Mouse (Mus musculus): ENCODE results near the gene Dnah8. TPM values are rescaled to one million over a fixed set of nuclear protein-coding genes. Genes with fewer than 3 reads are reported as not detected.

Dnah8 gene
- polyA plus RNA-seq, 1 experiment from 2014 or later = 1.3 TPM

- Histone ChIP-seq H3K27me3 (no peaks in the 10 kb centered on the region), H3K27ac (replicated peaks) (no peak overlapping the region), H3K36me3 (no peaks in the 10 kb centered on the region), H3K9me3 (no peaks in the 10 kb centered on the region), H3K9ac (no peak overlapping the region), H3K4me3 (no peak overlapping the region), H3K4me2 (no peak overlapping the region), H3K4me1 (replicated peaks) (0 out of 2 replicates have a peak, but pooled peaks cover 4% of the 10 kb centered on the region)
- WGBS = 65% methylated on average over 15 of the region's 15 CpGs
- no peak for ATAC-seq (ENCODE audit: low FRiP score, low read depth)
Observed at GRCm38 (mm10) chr17:30874276-30874675, 250.1 kb downstream of the Dnah8 start.

GRCm38 (mm10) chr17:30877456-30877855 lies 253.3 kb downstream of the Dnah8 start:
- H3K4me3 ChIP-seq = no peak overlapping the region
- ATAC-seq (ENCODE audit: low FRiP score, low read depth) = no peak
- no peak overlapping the region for H3K9ac ChIP-seq
- H3K27ac ChIP-seq (replicated peaks) = no peak overlapping the region
- no peak overlapping the region for H3K4me2 ChIP-seq
- H3K36me3 ChIP-seq = no peaks in the 10 kb centered on the region
- H3K4me1 ChIP-seq (replicated peaks) = peaks cover 8% of the 10 kb centered on the region; the same call in 1 of the 2 replicates
- H3K27me3 ChIP-seq = no peaks in the 10 kb centered on the region
- no peaks in the 10 kb centered on the region for H3K9me3 ChIP-seq
- 82% methylated on average over 7 of the region's 7 CpGs for WGBS

GRCm38 (mm10) chr17:30878626-30879025 lies 254.5 kb downstream of the Dnah8 start:
- Histone ChIP-seq H3K4me1 (replicated peaks) (peaks cover 14% of the 10 kb centered on the region; the same call in 1 of the 2 replicates), H3K9me3 (no peaks in the 10 kb centered on the region), H3K27me3 (no peaks in the 10 kb centered on the region), H3K4me3 (no peak overlapping the region), H3K4me2 (no peak overlapping the region), H3K36me3 (no peaks in the 10 kb centered on the region), H3K27ac (replicated peaks) (no peak overlapping the region), H3K9ac (no peak overlapping the region)
- ATAC-seq (ENCODE audit: low FRiP score, low read depth) = no peak
- 23% methylated on average over 6 of the region's 6 CpGs for WGBS

- Histone ChIP-seq H3K4me2 (no peak overlapping the region), H3K36me3 (no peaks in the 10 kb centered on the region), H3K9ac (no peak overlapping the region), H3K9me3 (no peaks in the 10 kb centered on the region), H3K4me1 (replicated peaks) (peaks cover 14% of the 10 kb centered on the region; the same call in 1 of the 2 replicates), H3K27ac (replicated peaks) (no peak overlapping the region), H3K27me3 (no peaks in the 10 kb centered on the region), H3K4me3 (no peak overlapping the region)
- WGBS = 82% methylated on average over 3 of the region's 3 CpGs
- ATAC-seq (ENCODE audit: low FRiP score, low read depth) = no peak
Observed at GRCm38 (mm10) chr17:30880391-30880790, 256.2 kb downstream of the Dnah8 start.

GRCm38 (mm10) chr17:30881001-30881400 lies 256.8 kb downstream of the Dnah8 start:
- Histone ChIP-seq H3K27me3 (no peaks in the 10 kb centered on the region), H3K9ac (no peak overlapping the region), H3K4me2 (no peak overlapping the region), H3K4me3 (no peak overlapping the region), H3K36me3 (no peaks in the 10 kb centered on the region), H3K27ac (replicated peaks) (no peak overlapping the region), H3K9me3 (no peaks in the 10 kb centered on the region), H3K4me1 (replicated peaks) (peaks cover 14% of the 10 kb centered on the region; the same call in 1 of the 2 replicates)
- no peak for ATAC-seq (ENCODE audit: low FRiP score, low read depth)
- 55% methylated on average over 2 of the region's 2 CpGs for WGBS

- peak overlapping the region; percentile 27 for H3K4me2 ChIP-seq
- ATAC-seq (ENCODE audit: low FRiP score, low read depth) = no peak
- under 1% methylated on average over 6 of the region's 6 CpGs for WGBS
Observed at GRCm38 (mm10) chr17:30882206-30882605, 258.1 kb downstream of the Dnah8 start.

GRCm38 (mm10) chr17:30883534-30883933 lies 259.4 kb downstream of the Dnah8 start:
- no peak for ATAC-seq (ENCODE audit: low FRiP score, low read depth)
- no peak overlapping the region for H3K27ac ChIP-seq (replicated peaks)

More at GRCm38 (mm10) chr17:30882206-30882605, 258.1 kb downstream of the Dnah8 start:
- Histone ChIP-seq H3K36me3 (no peaks in the 10 kb centered on the region), H3K9ac (no peak overlapping the region), H3K27ac (replicated peaks) (no peak overlapping the region; the same call in 1 of the 2 replicates), H3K4me3 (no peak overlapping the region), H3K4me1 (replicated peaks) (peaks cover 14% of the 10 kb centered on the region; the same call in 1 of the 2 replicates), H3K27me3 (no peaks in the 10 kb centered on the region), H3K9me3 (no peaks in the 10 kb centered on the region)

GRCm38 (mm10) chr17:30892086-30892485 lies 267.9 kb downstream of the Dnah8 start:
- no peak overlapping the region for H3K27ac ChIP-seq (replicated peaks)
- no peaks in the 10 kb centered on the region for H3K4me1 ChIP-seq (replicated peaks)
- H3K9ac ChIP-seq = no peak overlapping the region
- no peak overlapping the region for H3K4me2 ChIP-seq
- no peak overlapping the region for H3K4me3 ChIP-seq
- no peaks in the 10 kb centered on the region for H3K27me3 ChIP-seq
- H3K36me3 ChIP-seq = no peaks in the 10 kb centered on the region
- H3K9me3 ChIP-seq = no peaks in the 10 kb centered on the region
- ATAC-seq (ENCODE audit: low FRiP score, low read depth) = no peak
- WGBS = 41% methylated on average over 1 of the region's 1 CpGs

More at GRCm38 (mm10) chr17:30883534-30883933, 259.4 kb downstream of the Dnah8 start:
- no peak overlapping the region for H3K9ac ChIP-seq
- H3K4me1 ChIP-seq (replicated peaks) = peaks cover 14% of the 10 kb centered on the region; the same call in 1 of the 2 replicates
- H3K4me2 ChIP-seq = no peak overlapping the region
- no peaks in the 10 kb centered on the region for H3K27me3 ChIP-seq
- H3K4me3 ChIP-seq = no peak overlapping the region
- WGBS = 80% methylated on average over 8 of the region's 8 CpGs
- H3K9me3 ChIP-seq = no peaks in the 10 kb centered on the region
- no peaks in the 10 kb centered on the region for H3K36me3 ChIP-seq

- no peaks in the 10 kb centered on the region for H3K27me3 ChIP-seq
- H3K36me3 ChIP-seq = no peaks in the 10 kb centered on the region
- no peak overlapping the region for H3K4me2 ChIP-seq
- no peak overlapping the region for H3K9ac ChIP-seq
- no peak overlapping the region for H3K4me3 ChIP-seq
- H3K9me3 ChIP-seq = no peaks in the 10 kb centered on the region
- no peak overlapping the region for H3K27ac ChIP-seq (replicated peaks)
- 47% methylated on average over 2 of the region's 2 CpGs for WGBS
- ATAC-seq (ENCODE audit: low FRiP score, low read depth) = no peak
- H3K4me1 ChIP-seq (replicated peaks) = no peaks in the 10 kb centered on the region
Observed at GRCm38 (mm10) chr17:30892730-30893129, 268.6 kb downstream of the Dnah8 start.

- no peak overlapping the region for H3K27ac ChIP-seq (replicated peaks)
- H3K36me3 ChIP-seq = no peaks in the 10 kb centered on the region
- H3K4me3 ChIP-seq = no peak overlapping the region
- no peak overlapping the region for H3K9ac ChIP-seq
- peaks cover 18% of the 10 kb centered on the region for H3K27me3 ChIP-seq
- no peak overlapping the region for H3K4me2 ChIP-seq
- no peak for ATAC-seq (ENCODE audit: low FRiP score, low read depth)
- peaks cover 9% of the 10 kb centered on the region for H3K4me1 ChIP-seq (replicated peaks)
- no peaks in the 10 kb centered on the region for H3K9me3 ChIP-seq
- WGBS = 44% methylated on average over 2 of the region's 2 CpGs
Observed at GRCm38 (mm10) chr17:30897075-30897474, 272.9 kb downstream of the Dnah8 start.

- WGBS = 2% methylated on average over 36 of the region's 37 CpGs
Observed at GRCm38 (mm10) chr17:30901627-30902026, 277.5 kb downstream of the Dnah8 start, which contains the start of gene Glp1r. Gene Glp1r, plus strand, starts transcription at chr17:30901817.

GRCm38 (mm10) chr17:30904096-30904495 lies 279.9 kb downstream of the Dnah8 start:
- WGBS = 72% methylated on average over 2 of the region's 2 CpGs
- Histone ChIP-seq H3K4me1 (replicated peaks) (peaks cover 9% of the 10 kb centered on the region), H3K36me3 (no peaks in the 10 kb centered on the region), H3K4me2 (no peak overlapping the region), H3K9me3 (no peaks in the 10 kb centered on the region), H3K4me3 (no peak overlapping the region), H3K27ac (replicated peaks) (no peak overlapping the region), H3K9ac (no peak overlapping the region), H3K27me3 (peaks cover 26% of the 10 kb centered on the region)
- no peak for ATAC-seq (ENCODE audit: low FRiP score, low read depth)

More at GRCm38 (mm10) chr17:30901627-30902026, 277.5 kb downstream of the Dnah8 start, which contains the start of gene Glp1r:
- Histone ChIP-seq H3K4me1 (replicated peaks) (peaks cover 9% of the 10 kb centered on the region), H3K4me3 (peak within 1 kb of the TSS; percentile 45), H3K36me3 (no peaks in the 10 kb centered on the region), H3K27me3 (peaks cover 26% of the 10 kb centered on the region), H3K9me3 (no peaks in the 10 kb centered on the region), H3K27ac (replicated peaks) (no peak within 1 kb of the TSS), H3K9ac (peak within 1 kb of the TSS; percentile 37; the same call in 1 of the 2 replicates), H3K4me2 (peak within 1 kb of the TSS; percentile 90)
- ATAC-seq (ENCODE audit: low FRiP score, low read depth) = no peak

- Histone ChIP-seq H3K4me1 (replicated peaks) (peaks cover 12% of the 10 kb centered on the region), H3K27ac (replicated peaks) (no peak overlapping the region), H3K4me2 (no peak overlapping the region), H3K27me3 (0 out of 2 replicates have a peak, but pooled peaks cover 5% of the 10 kb centered on the region), H3K9me3 (no peaks in the 10 kb centered on the region), H3K9ac (no peak overlapping the region), H3K36me3 (no peaks in the 10 kb centered on the region), H3K4me3 (no peak overlapping the region)
- 74% methylated on average over 4 of the region's 4 CpGs for WGBS
- no peak for ATAC-seq (ENCODE audit: low FRiP score, low read depth)
Observed at GRCm38 (mm10) chr17:30907577-30907976, 283.4 kb downstream of the Dnah8 start.

Measured in hindbrain, embryonic 15.5 days (tissue).